Mouse (Mus musculus) erythroid progenitor cell, adult 5-6 weeks (primary cell): ENCODE data around the gene Alg13. TPM values are rescaled to one million over a fixed set of nuclear protein-coding genes. Genes with fewer than 3 reads are reported as not detected.

ENCODE experiments used
- total RNA-seq, 2 experiments: library from RNA; stranded (forward) in 1 of 2; stranded (reverse) in 1 of 2; fragments of 150-400 nt in 1 of 2; fragments of 186-747, 209-891 nt in 1 of 2; gene quantifications; 2 replicates each; pipeline versions ENCODE4 v1.2.3 to v1.2.4; 2015 to 2017; ENCODE audit warnings: low replicate concordance in 2 of 2

Alg13 gene
- total RNA-seq, 2 experiments from 2014 or later: 1.2 to 11.3 TPM

Other genes starting within 250 kb of the Alg13 start
- 1.7 TPM in 1 of 2 replicates, not detected in the other for gene A730046J19Rik, start 164.1 kb upstream of the Alg13 start, total RNA-seq (2015; ENCODE audit: low replicate concordance)
- gene A730046J19Rik, start 164.1 kb upstream of the Alg13 start, total RNA-seq (2017; ENCODE audit: low replicate concordance): 0.26 and 0.38 TPM in 2 replicates
- not detected in 2 replicates for gene Trpc5os, start 138.8 kb downstream of the Alg13 start, total RNA-seq (2015; ENCODE audit: low replicate concordance)
- not detected in 2 replicates for gene Trpc5os, start 138.8 kb downstream of the Alg13 start, total RNA-seq (2017; ENCODE audit: low replicate concordance)